Mouse (Mus musculus) embryo, embryonic 11 days (tissue): ENCODE results near the gene Ppm1a.

Source experiments
- DNase-seq: peaks from one replicate; pipeline ENCODE4 v3.0.0-alpha.2; 2015

The Ppm1a gene

DNA sequence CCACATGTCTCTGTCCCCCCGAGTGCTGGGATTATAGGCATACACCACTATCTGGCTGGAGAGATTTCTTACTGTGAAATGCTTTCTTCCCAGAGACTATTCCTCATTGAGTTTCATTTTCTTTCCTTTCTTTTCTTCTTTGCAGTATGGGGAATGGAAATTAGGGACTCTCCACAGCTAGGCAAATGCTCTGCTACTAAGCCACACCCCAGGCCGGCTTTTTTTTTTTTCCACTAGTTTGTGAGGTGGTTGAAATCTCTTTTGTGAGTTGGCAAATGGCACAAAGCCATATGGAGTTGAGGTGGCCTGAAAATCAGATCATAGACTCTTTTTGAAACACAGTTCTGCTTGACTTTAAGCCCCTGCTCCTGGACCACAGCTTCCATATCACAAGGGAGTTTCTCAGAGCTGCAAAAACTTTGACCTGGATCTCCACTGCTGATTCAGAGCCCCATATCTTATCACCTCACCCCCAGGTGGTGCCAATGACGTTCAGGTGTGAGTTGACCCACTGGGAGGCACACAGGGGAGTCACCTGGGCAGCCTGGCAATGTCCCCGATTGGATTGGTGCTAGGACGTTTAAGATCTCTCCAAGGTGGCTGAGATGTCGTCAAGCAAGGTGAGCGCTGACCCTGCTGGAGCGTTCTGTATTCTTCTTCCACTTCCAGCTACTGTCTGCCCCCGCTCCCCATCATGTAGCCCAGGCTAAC, 71.7 kb downstream of the Ppm1a start:
- DNase-seq: no peak

GRCm38 (mm10) chr12:72829777-72830176, 72.5 kb downstream of the Ppm1a start:
- DNase-seq: no peak

GRCm38 (mm10) chr12:72830317-72830716, 73.1 kb downstream of the Ppm1a start:
- DNase-seq: no peak

DNA sequence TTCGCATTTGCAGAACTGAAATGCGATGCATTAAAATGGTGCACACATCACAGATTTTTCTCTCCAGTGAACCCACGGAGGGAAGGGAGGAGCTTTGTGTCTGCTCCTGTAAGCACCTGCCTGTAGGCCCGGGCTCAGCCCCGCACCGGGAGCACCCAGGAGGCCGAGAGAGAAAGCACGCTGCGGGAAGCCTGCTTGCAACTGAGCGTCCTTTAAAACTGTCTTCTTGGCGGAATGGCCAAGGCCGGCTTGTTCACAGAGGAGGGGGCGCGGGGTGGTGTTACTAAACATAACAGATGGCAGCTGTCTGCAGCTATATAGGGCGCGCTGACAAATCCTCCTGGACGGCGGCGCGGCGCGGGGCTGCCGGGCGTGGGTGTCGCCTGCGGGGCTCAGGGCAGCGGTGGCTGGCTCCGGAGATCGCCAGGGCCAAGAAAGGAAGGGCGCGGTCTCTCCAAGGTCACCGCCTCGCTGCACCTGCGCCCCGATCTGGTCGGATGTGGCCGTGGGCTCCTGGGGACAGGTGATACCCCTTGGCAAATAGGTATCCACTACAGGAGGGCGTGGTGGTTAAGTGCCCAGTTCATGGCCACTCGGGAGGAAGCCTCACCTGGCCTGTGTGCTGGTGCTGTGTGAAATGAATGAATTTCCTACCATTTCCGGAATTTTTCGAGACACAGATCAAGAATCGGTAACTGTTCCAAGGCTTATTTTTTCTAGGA, 74.6 kb downstream of the Ppm1a start:
- peak; percentile 63 for DNase-seq

GRCm38 (mm10) chr12:72834773-72835517, 77.7 kb downstream of the Ppm1a start:
- peak; percentile 55 for DNase-seq

DNA sequence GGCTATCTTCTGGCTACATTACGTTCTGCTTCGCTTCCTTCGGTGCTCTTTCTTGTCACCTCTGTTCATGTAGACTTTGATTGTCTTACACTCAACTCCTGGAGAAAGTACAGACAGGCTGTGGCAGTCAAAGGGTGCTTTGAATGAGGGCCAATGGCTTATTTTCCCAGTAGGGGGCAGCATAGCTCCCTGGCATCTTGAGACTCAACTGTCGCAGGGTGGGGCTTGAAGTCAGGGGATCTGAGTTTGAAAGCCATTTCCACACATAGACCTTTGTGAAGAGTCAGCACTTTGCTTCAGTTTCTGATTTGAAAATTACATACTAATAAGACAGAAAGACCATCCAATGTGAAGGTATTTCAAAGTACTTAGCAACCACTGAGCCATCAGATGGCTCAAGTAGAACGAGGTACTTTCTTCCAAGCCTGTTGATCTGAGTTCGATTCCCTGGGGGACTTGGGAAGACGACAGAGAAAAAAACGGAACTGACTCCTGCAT, 78.3 kb downstream of the Ppm1a start:
- DNase-seq: no peak

- no peak for DNase-seq
These were observed 80.0 kb downstream of the Ppm1a start for GRCm38 (mm10) chr12:72837302-72837701.

DNA sequence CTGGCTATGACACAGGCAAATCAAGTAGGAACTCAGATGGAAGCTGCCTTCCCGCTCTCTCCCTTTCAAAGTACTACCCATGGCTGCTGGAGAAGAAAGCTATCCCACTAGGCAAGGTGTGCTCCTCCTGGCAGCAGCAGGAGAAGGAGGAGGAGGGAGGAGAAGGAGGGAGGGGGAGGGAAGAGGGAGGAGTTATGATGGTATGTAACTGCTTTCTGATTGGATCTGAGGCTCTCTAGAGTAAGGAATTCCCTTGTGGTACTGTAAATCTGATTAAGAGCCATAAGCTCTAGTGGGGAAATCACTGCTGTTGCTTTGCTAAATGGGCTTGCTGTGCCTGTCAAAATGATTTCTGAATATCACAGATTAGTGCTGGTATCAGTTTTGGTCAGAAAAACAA, 84.2 kb downstream of the Ppm1a start:
- DNase-seq: no peak

- DNase-seq: no peak
These were observed 85.9 kb downstream of the Ppm1a start for GRCm38 (mm10) chr12:72843135-72843534.

- no peak for DNase-seq
These were observed 86.3 kb downstream of the Ppm1a start for GRCm38 (mm10) chr12:72843555-72843954.

GRCm38 (mm10) chr12:72843973-72844620, 86.8 kb downstream of the Ppm1a start:
- DNase-seq: peak; percentile 80

DNA sequence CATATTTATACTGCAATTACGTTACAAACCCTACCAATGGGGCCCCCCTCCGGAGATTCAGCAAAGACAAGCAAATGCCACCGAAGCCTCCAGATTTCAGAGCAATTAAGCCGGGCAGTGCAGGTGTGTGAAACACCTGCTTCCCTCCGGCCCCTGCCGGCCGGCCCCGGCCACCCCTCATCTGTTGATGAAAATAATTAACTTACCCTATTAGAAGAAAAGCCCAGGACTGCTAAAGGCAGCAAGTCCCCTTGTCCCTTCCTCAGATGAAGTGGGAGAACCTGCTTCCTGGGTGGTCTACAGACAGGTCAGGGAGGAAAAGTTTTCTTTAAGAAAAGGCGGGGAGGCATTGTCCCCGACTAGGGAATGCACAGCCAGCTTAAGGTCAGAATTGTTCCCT, 88.7 kb downstream of the Ppm1a start:
- DNase-seq: no peak

- peak; percentile 80 for DNase-seq
These were observed 90.5 kb downstream of the Ppm1a start for GRCm38 (mm10) chr12:72847725-72848124.
